Mouse (Mus musculus): ENCODE measurements around the gene Hoxa11. TPM values are rescaled to one million over a fixed set of nuclear protein-coding genes. Genes with fewer than 3 reads are reported as not detected.

Gene Hoxa11
- polyA plus RNA-seq, 1 experiment from 2014 or later: not detected

- Histone ChIP-seq H3K36me3 (no peaks in the 10 kb centered on the region), H3K4me2 (no peak overlapping the region), H3K27ac (no peak overlapping the region), H3K27me3 (replicated peaks) (peaks cover 98% of the 10 kb centered on the region), H3K9ac (no peak overlapping the region), H3K9me3 (replicated peaks) (no peaks in the 10 kb centered on the region), H3K4me3 (no peak overlapping the region), H3K4me1 (no peaks in the 10 kb centered on the region)
- no peak for ATAC-seq
- 10% methylated on average over 22 of the region's 22 CpGs for WGBS (ENCODE audit: insufficient replicate concordance)
Measured at GRCm38 (mm10) chr6:52272766-52273655, 27.4 kb upstream of the Hoxa11 start.

DNA sequence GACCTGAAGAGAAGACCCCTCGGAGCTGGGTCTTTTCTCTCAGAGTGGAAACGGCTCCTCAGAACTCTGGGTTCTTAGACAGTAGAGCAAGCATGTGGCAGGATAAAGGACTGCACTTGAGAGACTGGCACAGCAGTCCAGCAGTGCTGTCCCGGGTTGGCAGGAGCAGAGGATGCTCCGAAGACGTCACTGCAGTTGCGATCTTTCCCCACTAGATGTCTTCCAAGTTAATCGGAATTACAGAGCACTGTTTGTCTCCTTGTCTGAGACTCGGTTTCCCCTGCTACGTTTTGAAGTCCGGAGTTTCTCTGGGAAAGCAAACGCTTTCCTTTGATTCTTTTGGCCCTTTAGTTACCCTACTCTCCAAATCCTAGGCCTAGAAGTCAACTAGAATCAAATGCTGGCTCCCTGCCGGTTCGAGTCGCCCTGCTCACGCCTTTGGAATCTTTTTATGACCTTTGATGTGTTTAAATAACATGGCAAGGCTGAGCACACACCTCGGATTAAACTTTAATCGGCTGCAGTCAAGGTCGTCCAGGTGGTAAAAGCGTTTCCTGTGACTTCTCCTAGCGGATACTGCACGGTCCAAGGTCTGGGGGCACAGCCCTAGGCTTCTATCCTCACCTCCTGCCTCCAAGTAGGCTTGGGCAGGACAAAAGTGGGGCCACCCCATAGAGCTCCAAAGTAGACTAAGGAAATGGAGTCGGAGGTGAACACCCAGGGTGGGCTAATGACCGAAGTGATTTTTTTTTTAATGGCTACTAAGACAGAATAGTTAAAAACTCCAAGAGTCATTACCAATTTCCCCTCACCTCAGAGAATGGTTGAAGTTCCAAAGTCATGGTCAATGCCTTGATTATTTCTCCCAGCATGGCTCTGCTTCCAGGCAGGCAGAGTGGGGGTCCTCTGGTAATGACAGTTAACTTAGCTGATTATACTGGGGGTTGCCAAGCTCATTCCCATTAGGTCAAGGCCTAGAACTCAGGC, 25.2 kb upstream of the Hoxa11 start:
- Histone ChIP-seq H3K4me1 (no peaks in the 10 kb centered on the region), H3K9ac (no peak overlapping the region), H3K9me3 (replicated peaks) (no peaks in the 10 kb centered on the region), H3K27ac (no peak overlapping the region), H3K4me3 (no peak overlapping the region), H3K27me3 (replicated peaks) (peaks cover 96% of the 10 kb centered on the region), H3K36me3 (no peaks in the 10 kb centered on the region), H3K4me2 (no peak overlapping the region)
- WGBS (ENCODE audit: insufficient replicate concordance): 11% methylated on average over 23 of the region's 23 CpGs
- no peak for ATAC-seq

DNA sequence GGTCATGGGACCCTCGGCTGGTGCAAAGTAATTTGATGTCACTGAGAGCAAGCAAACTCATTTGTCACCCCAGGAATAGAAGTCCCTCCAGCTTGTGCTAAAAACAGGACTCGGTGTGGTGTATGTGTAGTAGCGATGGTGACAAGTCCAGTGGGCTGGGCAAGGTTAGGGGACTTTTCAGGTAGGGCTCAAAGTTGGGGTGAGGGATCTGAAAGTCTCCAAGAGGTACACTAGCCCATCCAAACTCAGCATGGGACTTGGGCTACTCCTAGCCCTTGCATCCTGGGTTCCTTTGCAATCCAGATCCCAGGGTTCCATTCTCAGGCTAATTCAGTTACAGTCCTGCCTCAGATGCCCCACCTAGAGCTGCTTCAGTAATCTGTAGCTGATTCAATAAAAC, 23.1 kb upstream of the Hoxa11 start:
- H3K27ac ChIP-seq: no peak overlapping the region
- no peak for ATAC-seq
- H3K9ac ChIP-seq: no peak overlapping the region
- H3K27me3 ChIP-seq (replicated peaks): peaks cover 96% of the 10 kb centered on the region
- no peak overlapping the region for H3K4me3 ChIP-seq
- no peak overlapping the region for H3K4me2 ChIP-seq
- 12% methylated on average over 3 of the region's 3 CpGs for WGBS (ENCODE audit: insufficient replicate concordance)
- H3K9me3 ChIP-seq (replicated peaks): no peaks in the 10 kb centered on the region
- no peaks in the 10 kb centered on the region for H3K4me1 ChIP-seq
- no peaks in the 10 kb centered on the region for H3K36me3 ChIP-seq

- Histone ChIP-seq H3K4me3 (no peak overlapping the region), H3K9me3 (replicated peaks) (no peaks in the 10 kb centered on the region), H3K27ac (no peak overlapping the region), H3K36me3 (no peaks in the 10 kb centered on the region), H3K4me1 (no peaks in the 10 kb centered on the region), H3K4me2 (no peak overlapping the region), H3K9ac (no peak overlapping the region), H3K27me3 (replicated peaks) (peaks cover 96% of the 10 kb centered on the region)
- no peak for ATAC-seq
- 8% methylated on average over 7 of the region's 7 CpGs for WGBS (ENCODE audit: insufficient replicate concordance)
Measured at GRCm38 (mm10) chr6:52268341-52268740, 22.7 kb upstream of the Hoxa11 start.

DNA sequence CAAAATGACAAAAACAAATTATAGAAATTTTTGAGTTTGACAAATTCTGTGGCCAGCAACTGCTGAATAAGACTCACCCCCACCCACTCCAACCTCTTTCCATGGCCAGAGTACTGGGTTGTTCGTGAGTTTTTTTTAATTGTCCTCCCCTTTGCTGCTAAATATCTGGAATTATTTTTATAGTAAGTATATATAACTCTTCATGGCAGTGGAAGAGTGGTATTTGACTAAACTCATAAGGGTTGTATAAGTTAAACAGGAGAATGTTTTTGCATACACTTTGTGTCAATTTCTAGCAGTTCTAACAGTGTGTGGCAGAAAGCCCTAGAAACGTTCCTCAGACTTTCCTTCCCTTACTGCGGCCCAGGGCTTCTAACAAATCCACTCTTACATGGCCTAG, 22.1 kb upstream of the Hoxa11 start:
- no peak overlapping the region for H3K4me3 ChIP-seq

DNA sequence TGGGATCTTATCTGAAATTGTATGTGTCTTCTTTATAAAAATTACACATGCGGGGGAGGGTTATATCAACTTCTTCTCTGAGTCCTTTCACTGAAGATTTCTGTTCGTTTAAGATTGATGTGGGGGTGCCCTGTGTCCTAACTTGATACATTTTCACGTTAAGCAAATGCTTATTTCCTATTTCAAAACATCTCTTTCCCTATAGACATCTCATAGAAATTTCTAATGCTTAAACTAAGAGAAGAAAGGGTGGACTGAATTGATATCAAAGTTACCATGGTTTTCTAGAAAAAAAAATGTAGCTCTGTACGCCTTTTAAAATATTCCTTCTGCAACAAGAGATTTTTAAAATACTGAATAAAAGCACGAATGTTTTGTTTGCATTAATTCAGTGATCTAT, 21.6 kb upstream of the Hoxa11 start:
- no peak overlapping the region for H3K4me2 ChIP-seq
- 17% methylated on average over 5 of the region's 5 CpGs for WGBS (ENCODE audit: insufficient replicate concordance)
- no peak for ATAC-seq
- H3K27ac ChIP-seq: no peak overlapping the region
- no peaks in the 10 kb centered on the region for H3K9me3 ChIP-seq (replicated peaks)
- peaks cover 96% of the 10 kb centered on the region for H3K27me3 ChIP-seq (replicated peaks)
- no peaks in the 10 kb centered on the region for H3K36me3 ChIP-seq
- no peak overlapping the region for H3K9ac ChIP-seq
- H3K4me1 ChIP-seq: no peaks in the 10 kb centered on the region
- no peak overlapping the region for H3K4me3 ChIP-seq

More for the DNA sequence above, 22.1 kb upstream of the Hoxa11 start:
- H3K4me1 ChIP-seq: no peaks in the 10 kb centered on the region
- no peaks in the 10 kb centered on the region for H3K36me3 ChIP-seq
- no peak overlapping the region for H3K4me2 ChIP-seq
- no peak overlapping the region for H3K27ac ChIP-seq
- H3K9ac ChIP-seq: no peak overlapping the region
- no peaks in the 10 kb centered on the region for H3K9me3 ChIP-seq (replicated peaks)
- 12% methylated on average over 3 of the region's 3 CpGs for WGBS (ENCODE audit: insufficient replicate concordance)
- H3K27me3 ChIP-seq (replicated peaks): peaks cover 96% of the 10 kb centered on the region
- ATAC-seq: no peak

GRCm38 (mm10) chr6:52266666-52266985, 21.0 kb upstream of the Hoxa11 start:
- ATAC-seq: no peak
- Histone ChIP-seq H3K27ac (no peak overlapping the region), H3K27me3 (replicated peaks) (peaks cover 98% of the 10 kb centered on the region), H3K9ac (no peak overlapping the region), H3K4me1 (no peaks in the 10 kb centered on the region), H3K4me2 (no peak overlapping the region), H3K36me3 (no peaks in the 10 kb centered on the region), H3K4me3 (no peak overlapping the region), H3K9me3 (replicated peaks) (no peaks in the 10 kb centered on the region)
- WGBS (ENCODE audit: insufficient replicate concordance): 6% methylated on average over 9 of the region's 9 CpGs

- H3K4me1 ChIP-seq: peaks cover 1% of the 10 kb centered on the region; the same call in 1 of the 2 replicates
- H3K4me3 ChIP-seq: no peak overlapping the region
- no peak overlapping the region for H3K27ac ChIP-seq
- no peak overlapping the region for H3K9ac ChIP-seq
- 3% methylated on average over 19 of the region's 19 CpGs for WGBS (ENCODE audit: insufficient replicate concordance)
- H3K4me2 ChIP-seq: no peak overlapping the region
- H3K9me3 ChIP-seq (replicated peaks): no peaks in the 10 kb centered on the region
- no peaks in the 10 kb centered on the region for H3K36me3 ChIP-seq
- no peak for ATAC-seq
- peaks cover 98% of the 10 kb centered on the region for H3K27me3 ChIP-seq (replicated peaks)
Measured at GRCm38 (mm10) chr6:52265913-52266665, 20.5 kb upstream of the Hoxa11 start.

DNA sequence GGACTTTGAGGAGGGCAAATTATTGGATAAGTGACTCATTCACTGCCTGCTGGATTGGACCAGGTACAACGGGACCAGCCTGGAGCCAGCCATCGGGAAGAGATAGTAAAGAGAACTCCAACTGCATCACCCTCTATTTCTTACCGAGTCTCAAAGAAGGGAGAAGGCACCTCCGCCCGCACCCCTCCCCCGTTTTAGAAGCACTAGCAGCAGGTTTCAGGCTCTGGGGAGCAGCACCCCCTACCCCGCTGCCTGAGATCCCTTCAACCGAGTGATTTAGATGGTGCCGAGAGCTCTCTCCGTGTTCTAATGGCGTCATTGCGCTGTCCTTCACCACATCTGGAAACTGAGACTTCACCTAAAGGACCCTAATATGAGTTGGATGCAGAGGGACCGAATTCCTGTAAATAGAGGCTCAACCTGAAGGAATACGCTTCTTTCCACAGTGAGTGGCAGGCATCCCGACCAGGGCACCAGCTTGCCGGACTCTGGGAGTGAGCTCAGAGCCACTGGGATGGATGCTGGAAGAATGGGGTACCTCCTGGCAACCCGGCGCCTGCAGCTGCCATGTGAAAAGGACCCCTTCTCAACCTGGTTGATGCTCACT, 19.8 kb upstream of the Hoxa11 start:
- Histone ChIP-seq H3K4me3 (no peak overlapping the region), H3K9me3 (replicated peaks) (no peaks in the 10 kb centered on the region), H3K36me3 (no peaks in the 10 kb centered on the region), H3K27ac (no peak overlapping the region), H3K4me2 (no peak overlapping the region), H3K27me3 (replicated peaks) (peaks cover 98% of the 10 kb centered on the region), H3K9ac (no peak overlapping the region), H3K4me1 (peaks cover 7% of the 10 kb centered on the region; the same call in 1 of the 2 replicates)
- WGBS (ENCODE audit: insufficient replicate concordance): 6% methylated on average over 18 of the region's 18 CpGs
- no peak for ATAC-seq

DNA sequence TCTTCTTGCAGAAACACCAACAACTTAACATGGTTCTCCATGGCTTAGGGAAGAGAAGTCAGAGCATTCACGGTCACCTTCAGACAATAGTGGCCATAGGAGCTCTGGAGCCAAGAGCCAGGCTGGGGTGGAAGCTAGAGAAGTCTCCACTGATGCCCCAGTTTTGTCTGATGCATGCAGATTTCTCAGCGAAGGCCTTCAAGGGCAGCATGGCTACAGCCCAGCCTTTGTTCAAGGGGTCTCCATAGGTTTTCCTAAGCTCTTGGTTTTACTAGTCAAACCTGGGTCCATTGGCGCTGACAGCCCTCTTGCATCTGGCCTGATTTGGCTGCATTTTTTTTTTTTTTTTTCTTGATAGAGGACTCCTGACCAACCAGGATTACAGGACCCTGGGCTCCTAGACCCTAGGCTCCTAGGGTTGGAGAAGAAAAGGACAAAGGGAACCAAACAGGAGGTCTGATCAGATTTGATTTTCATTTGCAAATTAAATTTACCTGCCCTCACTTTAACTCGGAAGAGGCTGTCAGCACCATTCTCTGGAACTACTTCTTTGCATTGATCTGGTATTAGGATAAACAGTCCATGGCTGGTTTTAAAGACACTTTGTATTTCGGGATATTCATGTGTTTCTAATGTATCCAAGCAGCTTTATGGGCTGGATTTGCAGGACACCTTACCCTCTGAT, 18.6 kb upstream of the Hoxa11 start:
- ATAC-seq: no peak
- Histone ChIP-seq H3K9me3 (replicated peaks) (no peaks in the 10 kb centered on the region), H3K4me2 (no peak overlapping the region), H3K27me3 (replicated peaks) (peaks cover 98% of the 10 kb centered on the region), H3K27ac (no peak overlapping the region), H3K4me3 (no peak overlapping the region), H3K36me3 (no peaks in the 10 kb centered on the region), H3K9ac (no peak overlapping the region), H3K4me1 (peaks cover 11% of the 10 kb centered on the region)
- 6% methylated on average over 5 of the region's 5 CpGs for WGBS (ENCODE audit: insufficient replicate concordance)

DNA sequence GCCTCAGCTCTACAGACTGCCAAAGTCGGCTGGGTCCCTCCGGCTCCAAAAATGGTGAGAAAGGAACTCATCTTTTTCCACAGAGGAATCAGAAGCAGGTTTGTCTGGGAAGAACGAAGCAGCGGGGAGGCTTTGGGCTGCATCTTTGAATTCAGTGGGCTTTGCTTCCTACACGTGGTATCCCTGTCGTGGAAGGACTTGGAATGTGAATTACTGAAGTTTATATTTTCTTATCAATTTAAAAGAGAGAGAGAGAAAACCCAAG, 17.6 kb upstream of the Hoxa11 start:
- H3K27me3 ChIP-seq (replicated peaks): peaks cover 98% of the 10 kb centered on the region
- H3K27ac ChIP-seq: no peak overlapping the region
- ATAC-seq: no peak
- 5% methylated on average over 6 of the region's 6 CpGs for WGBS (ENCODE audit: insufficient replicate concordance)
- H3K4me2 ChIP-seq: no peak overlapping the region
- no peak overlapping the region for H3K9ac ChIP-seq
- peaks cover 11% of the 10 kb centered on the region for H3K4me1 ChIP-seq
- no peaks in the 10 kb centered on the region for H3K36me3 ChIP-seq
- H3K4me3 ChIP-seq: no peak overlapping the region
- H3K9me3 ChIP-seq (replicated peaks): no peaks in the 10 kb centered on the region
